Mouse (Mus musculus) kidney, embryonic 14.5 days (tissue): ENCODE measurements around the gene Kcnn4. TPM values are rescaled to one million over a fixed set of nuclear protein-coding genes. Genes with fewer than 3 reads are reported as not detected.

ENCODE experiments used
- ATAC-seq: fragments of 200-750 bp; cut with Nextera tagmentation; 2 replicates; pipeline ENCODE4 v1.8.0; 2017; ENCODE audit warnings: moderate number of reproducible peaks, mild to moderate bottlenecking, moderate TSS enrichment, moderate library complexity; ENCODE audit not compliant: low FRiP score, low TSS enrichment
- H3K27ac ChIP-seq: fragments of 300-500 bp; sonication (generic); 2 replicates; pipeline ENCODE4 v1.5.1; 2014; ENCODE audit warnings: low read depth, mild to moderate bottlenecking, low read length, moderate library complexity, mixed read lengths
- H3K27me3 ChIP-seq: fragments of 300-500 bp; sonication (generic); 2 replicates; pipeline ENCODE4 v1.6.1; 2014; ENCODE audit warnings: mild to moderate bottlenecking, low read length; ENCODE audit not compliant: control insufficient read depth, insufficient read depth
- H3K36me3 ChIP-seq: fragments of 300-500 bp; sonication (generic); 2 replicates; pipeline ENCODE4 v1.6.1; 2014; ENCODE audit warnings: low read length, mixed read lengths; ENCODE audit not compliant: control insufficient read depth, insufficient read depth
- H3K4me1 ChIP-seq: fragments of 300-500 bp; sonication (generic); 2 replicates; pipeline ENCODE4 v1.6.1; 2014; ENCODE audit warnings: low read length, mixed read lengths; ENCODE audit not compliant: control insufficient read depth, insufficient read depth
- H3K4me2 ChIP-seq: fragments of 300-500 bp; sonication (generic); replicated peaks from 2 replicates; pipeline ENCODE4 v1.6.1; 2014; ENCODE audit warnings: low read depth, mild to moderate bottlenecking, low read length
- H3K4me3 ChIP-seq: fragments of 300-500 bp; sonication (generic); 2 replicates; pipeline ENCODE4 v1.5.1; 2014; ENCODE audit warnings: mild to moderate bottlenecking, low read length
- H3K9ac ChIP-seq: fragments of 300-500 bp; sonication (generic); 2 replicates; pipeline ENCODE4 v1.6.1; 2014; ENCODE audit warnings: low read depth, mild to moderate bottlenecking, low read length, moderate library complexity
- H3K9me3 ChIP-seq: fragments of 300-500 bp; sonication (generic); 2 replicates; pipeline ENCODE4 v1.6.1; 2016; ENCODE audit warnings: low read length; ENCODE audit not compliant: control insufficient read depth
- WGBS: fragments of 180-500 bp; shearing (Covaris S2); extraction: QIAGEN DNeasy Blood & Tissue Kit; methylation state at CpG from one replicate; pipeline ENCODE4 v1.1.7; 2014; 5-methylcytosine and 5-hydroxymethylcytosine counted together
- polyA plus RNA-seq: library from polyadenylated mRNA; unstranded; fragments of >200 nt; fragmentation: Nextera tagmentation; extraction: Ambion mirVana; gene quantifications from 2 replicates; pipeline ENCODE4 v1.2.1, GENCODE M21; 2014

The Kcnn4 gene
- polyA plus RNA-seq, 1 experiment from 2014 or later = 3.3 TPM

DNA sequence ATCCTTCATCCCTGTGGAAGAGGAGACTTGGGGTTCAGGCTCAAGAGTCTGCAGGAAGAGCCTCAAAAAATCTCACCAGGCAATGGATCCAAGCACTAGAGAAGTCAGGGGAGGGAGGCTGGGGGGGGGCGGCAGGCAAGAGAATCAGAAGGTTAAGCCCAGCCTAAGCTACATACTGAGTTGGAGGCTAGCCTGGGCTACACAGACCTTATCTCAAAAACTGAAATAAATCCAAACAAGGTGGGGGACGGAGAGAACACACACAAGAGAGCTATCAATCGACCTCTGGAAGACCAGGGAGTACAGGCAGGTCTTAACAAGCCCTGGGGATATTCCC, 1.7 kb downstream of the Kcnn4 start:
- 58% methylated on average over 3 of the region's 3 CpGs for WGBS

DNA sequence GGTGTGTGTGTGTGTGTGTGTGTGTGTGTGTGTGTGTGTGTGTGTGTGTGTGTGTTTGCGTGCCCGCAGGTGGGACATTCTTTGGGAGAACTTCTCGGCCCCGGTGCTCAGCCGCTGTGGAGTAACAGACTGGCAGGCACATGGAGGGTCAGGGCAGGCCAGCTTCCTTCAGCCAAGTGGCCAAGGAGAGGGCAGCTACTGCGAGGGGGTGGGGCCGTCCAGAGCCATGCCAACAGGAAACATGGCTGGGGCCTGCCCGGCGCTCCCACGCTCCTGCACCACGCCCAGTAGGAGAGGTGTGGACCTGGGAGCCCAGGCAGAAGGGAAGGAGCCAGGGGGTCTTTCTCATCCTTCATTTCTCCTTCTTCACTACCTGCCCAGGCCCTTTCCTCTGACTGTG, 2.2 kb downstream of the Kcnn4 start:
- no peak overlapping the region for H3K27ac ChIP-seq
- no peaks in the 10 kb centered on the region for H3K9me3 ChIP-seq
- H3K36me3 ChIP-seq = no peaks in the 10 kb centered on the region
- H3K4me2 ChIP-seq = no peak overlapping the region
- H3K4me3 ChIP-seq = no peak overlapping the region
- H3K27me3 ChIP-seq = no peaks in the 10 kb centered on the region
- WGBS = 66% methylated on average over 11 of the region's 11 CpGs
- peaks cover 12% of the 10 kb centered on the region; the same call in 1 of the 2 replicates for H3K4me1 ChIP-seq
- no peak for ATAC-seq
- no peak overlapping the region for H3K9ac ChIP-seq

More for the DNA sequence above, 1.7 kb downstream of the Kcnn4 start:
- no peak overlapping the region for H3K4me3 ChIP-seq
- no peaks in the 10 kb centered on the region for H3K27me3 ChIP-seq
- H3K4me1 ChIP-seq = 0 out of 2 replicates have a peak, but pooled peaks cover 7% of the 10 kb centered on the region
- H3K9ac ChIP-seq = no peak overlapping the region
- no peak for ATAC-seq
- no peaks in the 10 kb centered on the region for H3K9me3 ChIP-seq
- H3K4me2 ChIP-seq = no peak overlapping the region
- no peak overlapping the region for H3K27ac ChIP-seq
- no peaks in the 10 kb centered on the region for H3K36me3 ChIP-seq

DNA sequence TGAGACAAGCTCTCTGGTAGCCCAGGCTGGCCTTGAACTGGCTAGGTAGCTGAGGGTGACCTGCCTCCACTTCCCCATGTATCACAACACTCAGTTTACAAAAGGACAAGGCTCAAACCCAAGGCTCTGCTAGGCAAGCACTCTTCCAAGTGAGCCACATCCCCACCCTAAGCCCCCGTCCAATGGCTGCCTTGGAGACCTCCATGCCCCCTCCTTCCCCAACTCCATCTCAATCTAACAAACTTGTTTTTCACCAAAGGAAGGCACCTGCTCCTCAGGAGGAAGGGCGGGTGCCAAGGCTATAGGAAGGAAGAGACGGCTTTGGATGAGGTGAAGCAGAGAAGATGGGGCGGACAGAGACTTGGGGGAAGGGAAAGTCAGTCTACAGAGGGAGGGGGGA, 2.7 kb downstream of the Kcnn4 start:
- Histone ChIP-seq H3K4me3 (no peak overlapping the region), H3K4me2 (no peak overlapping the region), H3K27ac (no peak overlapping the region)

DNA sequence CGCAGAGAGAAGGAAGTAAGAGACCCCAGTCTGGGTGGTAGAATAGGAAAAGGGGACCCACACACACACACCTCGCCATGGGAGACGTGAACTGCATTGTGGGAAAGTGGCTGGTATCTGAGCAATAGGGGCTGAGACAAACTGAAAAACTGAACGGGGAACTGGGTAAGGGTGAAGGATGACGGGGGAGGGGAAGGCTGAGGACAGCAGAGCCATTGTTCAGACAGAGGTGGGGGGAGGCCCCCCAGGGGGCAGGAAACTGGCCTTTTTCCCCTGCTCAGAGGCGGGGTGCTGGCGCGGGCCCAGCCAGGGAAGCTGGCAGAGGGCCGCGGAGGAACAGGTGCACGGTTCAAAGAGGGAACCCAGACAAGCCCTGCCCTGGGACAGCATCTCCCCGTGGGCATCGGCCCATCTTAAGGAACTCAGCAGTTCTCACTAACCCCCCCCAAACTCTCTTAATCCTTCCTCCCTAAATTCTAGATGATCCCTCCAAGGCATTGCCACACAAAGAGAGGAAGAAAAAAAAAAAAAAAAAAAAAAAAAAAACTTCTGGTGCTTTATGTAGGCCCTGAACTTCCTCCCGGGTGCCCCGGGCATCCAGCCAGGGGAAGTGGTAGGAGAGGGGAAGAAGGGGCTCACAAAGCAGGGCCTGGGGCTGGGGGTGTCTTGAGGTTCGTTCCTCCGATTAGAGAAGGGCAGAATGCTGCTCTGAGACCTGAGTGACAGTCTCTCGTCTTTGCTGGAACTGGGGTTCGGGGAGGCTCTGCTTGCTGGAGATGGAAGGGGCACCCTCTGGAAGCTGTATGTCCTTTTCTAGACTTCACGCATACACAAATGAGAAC, 3.7 kb downstream of the Kcnn4 start:
- peaks cover 19% of the 10 kb centered on the region; the same call in 1 of the 2 replicates for H3K4me1 ChIP-seq
- H3K9ac ChIP-seq = no peak overlapping the region
- H3K27me3 ChIP-seq = no peaks in the 10 kb centered on the region
- no peak overlapping the region for H3K4me3 ChIP-seq
- no peak overlapping the region for H3K4me2 ChIP-seq
- no peak for ATAC-seq
- 45% methylated on average over 18 of the region's 20 CpGs for WGBS
- H3K36me3 ChIP-seq = no peaks in the 10 kb centered on the region
- H3K9me3 ChIP-seq = no peaks in the 10 kb centered on the region
- peak overlapping the region; percentile 51; the same call in 1 of the 2 replicates for H3K27ac ChIP-seq

More for the DNA sequence above, 2.7 kb downstream of the Kcnn4 start:
- Histone ChIP-seq H3K9me3 (no peaks in the 10 kb centered on the region), H3K27me3 (no peaks in the 10 kb centered on the region), H3K4me1 (peaks cover 15% of the 10 kb centered on the region; the same call in 1 of the 2 replicates), H3K9ac (no peak overlapping the region), H3K36me3 (no peaks in the 10 kb centered on the region)
- 67% methylated on average over 4 of the region's 4 CpGs for WGBS
- no peak for ATAC-seq

DNA sequence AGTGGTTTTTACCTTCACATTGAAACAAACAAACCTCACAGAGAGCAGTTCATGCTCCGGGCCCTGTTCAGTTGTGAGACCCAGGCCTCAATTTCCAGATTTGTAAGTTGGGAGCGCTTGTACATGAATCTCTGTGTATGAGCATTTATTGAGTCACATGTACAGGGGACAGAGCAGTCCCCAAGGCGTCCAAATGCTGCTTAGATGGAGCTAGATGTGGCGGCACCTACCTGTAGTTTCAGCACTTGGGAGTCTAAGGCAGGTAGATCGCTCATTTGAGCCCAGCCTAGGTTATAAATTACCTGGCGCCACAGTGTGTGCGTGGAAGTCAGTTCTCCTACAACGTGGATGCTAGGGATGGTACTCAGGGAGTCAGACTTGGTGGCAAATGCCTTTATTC, 6.4 kb downstream of the Kcnn4 start:
- Histone ChIP-seq H3K27ac (no peak overlapping the region), H3K4me1 (peaks cover 28% of the 10 kb centered on the region), H3K36me3 (no peaks in the 10 kb centered on the region), H3K27me3 (no peaks in the 10 kb centered on the region), H3K9ac (no peak overlapping the region), H3K9me3 (no peaks in the 10 kb centered on the region), H3K4me2 (no peak overlapping the region; the same call in 1 of the 2 replicates), H3K4me3 (no peak overlapping the region)
- WGBS = 88% methylated on average over 8 of the region's 8 CpGs
- no peak for ATAC-seq

DNA sequence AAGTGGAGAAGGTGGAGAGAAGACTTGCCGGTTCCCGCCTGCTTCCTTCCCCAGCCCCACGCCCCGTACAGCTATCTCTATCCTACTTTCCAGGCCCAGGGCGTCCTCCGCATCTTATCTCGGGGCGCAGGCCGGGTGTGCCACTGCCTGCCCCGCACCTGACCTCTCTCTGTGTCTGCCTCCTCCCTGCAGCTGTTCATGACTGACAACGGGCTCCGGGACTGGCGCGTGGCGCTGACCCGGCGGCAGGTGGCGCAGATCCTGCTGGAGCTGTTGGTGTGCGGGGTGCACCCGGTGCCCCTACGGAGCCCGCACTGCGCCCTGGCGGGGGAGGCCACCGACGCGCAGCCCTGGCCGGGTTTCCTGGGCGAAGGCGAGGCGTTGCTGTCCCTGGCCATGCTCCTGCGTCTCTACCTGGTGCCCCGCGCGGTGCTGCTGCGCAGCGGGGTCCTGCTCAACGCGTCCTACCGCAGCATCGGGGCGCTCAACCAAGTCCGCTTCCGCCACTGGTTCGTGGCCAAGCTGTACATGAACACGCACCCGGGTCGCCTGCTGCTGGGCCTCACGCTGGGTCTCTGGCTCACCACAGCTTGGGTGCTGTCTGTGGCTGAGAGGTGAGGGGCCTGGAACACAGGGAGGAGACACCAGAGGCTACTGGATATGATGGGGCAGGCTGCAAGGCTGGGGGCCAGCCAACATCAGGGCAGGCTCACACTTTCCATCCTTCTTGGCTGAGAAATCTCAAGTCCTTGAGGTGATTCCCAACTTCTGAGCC, 7.2 kb downstream of the Kcnn4 start:
- Histone ChIP-seq H3K9me3 (no peaks in the 10 kb centered on the region), H3K36me3 (no peaks in the 10 kb centered on the region), H3K27me3 (no peaks in the 10 kb centered on the region), H3K4me1 (peaks cover 28% of the 10 kb centered on the region), H3K4me3 (peak overlapping the region; percentile 23), H3K4me2 (peak overlapping the region; percentile 46), H3K9ac (peak overlapping the region; percentile 51), H3K27ac (no peak overlapping the region)
- ATAC-seq = peak; percentile 61
- 6% methylated on average over 49 of the region's 49 CpGs for WGBS

DNA sequence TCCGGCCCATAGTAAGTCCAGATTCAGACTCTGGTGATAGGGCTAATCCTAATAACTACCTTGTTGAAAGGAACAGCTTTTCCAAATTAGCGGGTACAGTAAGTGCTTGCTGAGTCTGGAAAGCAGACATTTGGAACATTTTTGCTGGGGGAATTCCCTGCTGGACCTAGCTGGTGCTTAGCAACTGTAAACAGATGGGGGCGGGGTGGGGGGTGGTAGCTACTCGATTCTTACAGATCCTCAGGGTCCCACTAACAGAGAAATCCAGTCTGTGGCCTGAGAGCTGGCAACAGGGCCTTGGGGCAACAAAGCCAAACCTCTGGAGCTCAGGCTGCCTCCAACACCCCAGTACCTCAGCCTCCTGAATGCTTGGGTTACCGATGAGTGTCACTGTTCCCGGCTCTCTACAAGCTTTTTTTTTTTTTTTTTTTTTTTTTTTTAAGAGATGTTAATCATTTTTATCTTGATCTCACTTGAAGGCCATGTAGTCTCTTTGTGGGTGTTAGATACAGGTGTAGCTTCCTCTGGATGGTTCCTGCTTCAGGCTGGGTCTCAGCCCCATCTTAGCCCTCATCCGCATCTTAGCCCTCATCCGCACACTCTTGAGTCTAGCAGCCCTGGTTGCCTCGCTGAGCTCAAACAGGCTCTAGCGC, 8.1 kb downstream of the Kcnn4 start:
- no peak overlapping the region for H3K27ac ChIP-seq
- no peak overlapping the region for H3K4me3 ChIP-seq
- H3K9ac ChIP-seq = no peak overlapping the region
- H3K36me3 ChIP-seq = no peaks in the 10 kb centered on the region
- peaks cover 28% of the 10 kb centered on the region for H3K4me1 ChIP-seq
- WGBS = 73% methylated on average over 10 of the region's 10 CpGs
- no peaks in the 10 kb centered on the region for H3K27me3 ChIP-seq
- no peaks in the 10 kb centered on the region for H3K9me3 ChIP-seq
- no peak overlapping the region for H3K4me2 ChIP-seq
- no peak for ATAC-seq

DNA sequence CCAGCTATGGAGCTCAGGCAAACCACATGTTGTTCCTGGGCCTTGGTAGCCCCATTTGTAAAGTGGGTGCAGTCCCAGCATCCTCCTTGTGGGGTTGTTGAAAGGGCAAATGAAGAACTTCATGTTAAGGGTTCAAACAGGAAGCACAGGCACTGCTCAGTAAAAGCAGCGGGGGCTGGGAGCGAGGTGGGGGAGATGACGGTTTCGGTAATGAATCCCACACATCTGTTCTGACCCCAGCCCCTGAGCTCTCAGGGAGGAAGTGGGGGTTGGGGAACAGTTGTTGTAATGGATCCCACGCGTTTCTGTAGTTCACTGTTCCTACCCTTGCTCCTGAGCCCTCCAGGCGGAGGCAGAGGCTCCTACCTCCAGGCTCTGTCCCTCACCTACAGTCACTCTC, 9.9 kb downstream of the Kcnn4 start:
- ATAC-seq = 0 out of 2 replicates have a peak, but pooled peaks have one; percentile 19
- WGBS = 13% methylated on average over 7 of the region's 7 CpGs
- H3K9ac ChIP-seq = no peak overlapping the region

More for the DNA sequence above, 9.9 kb downstream of the Kcnn4 start:
- no peaks in the 10 kb centered on the region for H3K27me3 ChIP-seq
- peak overlapping the region; percentile 19; the same call in 1 of the 2 replicates for H3K27ac ChIP-seq
- no peaks in the 10 kb centered on the region for H3K36me3 ChIP-seq
- H3K4me3 ChIP-seq = no peak overlapping the region
- H3K4me1 ChIP-seq = peaks cover 23% of the 10 kb centered on the region
- no peak overlapping the region for H3K4me2 ChIP-seq
- H3K9me3 ChIP-seq = no peaks in the 10 kb centered on the region
